Mouse (Mus musculus): ENCODE measurements around the gene Cyfip1.
A peak's percentile ranks its signal among the peaks of the same experiment; 100 is the strongest.
"Not testable (repeated sequence)": the region's sequence is repeated elsewhere in the genome, so short reads cannot be mapped to it uniquely, and the experiment has no call there.

Gene Cyfip1

DNA sequence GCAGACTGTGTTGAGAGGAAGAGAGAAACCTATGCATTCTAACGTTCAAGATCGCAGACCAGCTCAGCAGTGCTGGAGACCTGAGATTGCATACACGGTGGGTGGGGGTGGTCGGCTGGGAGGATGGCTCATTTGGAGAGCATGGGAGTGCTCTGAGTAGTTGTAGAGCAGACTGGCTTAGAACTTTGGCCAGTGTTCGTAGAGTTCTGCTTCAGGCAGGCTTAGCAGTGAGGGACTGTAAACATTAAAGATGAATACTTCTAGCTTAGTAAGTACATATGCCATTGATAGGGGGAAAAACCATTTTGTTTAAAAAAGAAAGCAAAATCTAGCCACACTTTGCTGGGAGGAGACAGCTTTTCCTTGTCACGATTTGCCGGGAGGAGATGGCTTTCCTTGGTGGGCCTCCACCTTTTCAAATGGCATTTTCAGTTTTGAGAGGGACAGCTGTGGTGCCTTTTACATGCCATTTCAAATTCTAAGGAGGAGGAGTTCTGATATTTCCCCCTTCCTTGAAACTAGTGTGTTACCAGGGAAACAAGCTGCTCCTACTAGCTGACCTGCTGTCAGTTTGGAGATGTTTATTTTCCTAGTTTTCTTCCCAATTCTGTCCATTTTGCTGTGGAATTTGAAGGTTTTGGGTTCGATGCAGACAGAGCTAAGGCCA lies 24.3 kb downstream of the Cyfip1 start:
- no peak for DNase-seq

DNA sequence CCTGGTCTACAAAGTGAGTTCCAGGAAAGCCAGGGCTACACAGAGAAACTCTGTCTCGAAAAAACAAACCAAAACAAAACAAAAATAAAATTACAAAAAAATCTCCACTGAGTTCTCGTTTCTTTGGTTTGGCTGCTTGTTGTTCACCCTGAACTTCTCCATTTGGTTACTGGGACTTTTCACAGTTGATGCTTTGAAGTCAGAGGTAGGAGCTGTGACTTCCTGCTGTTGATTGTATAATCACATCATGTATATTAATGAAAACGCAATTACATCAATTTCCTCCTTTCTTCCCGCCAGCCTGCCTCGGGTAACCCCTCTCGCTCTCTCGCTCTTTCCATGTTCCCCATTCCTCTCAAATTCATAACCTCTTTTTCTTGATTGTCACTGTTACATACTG lies 26.7 kb downstream of the Cyfip1 start:
- DNase-seq: no peak

DNA sequence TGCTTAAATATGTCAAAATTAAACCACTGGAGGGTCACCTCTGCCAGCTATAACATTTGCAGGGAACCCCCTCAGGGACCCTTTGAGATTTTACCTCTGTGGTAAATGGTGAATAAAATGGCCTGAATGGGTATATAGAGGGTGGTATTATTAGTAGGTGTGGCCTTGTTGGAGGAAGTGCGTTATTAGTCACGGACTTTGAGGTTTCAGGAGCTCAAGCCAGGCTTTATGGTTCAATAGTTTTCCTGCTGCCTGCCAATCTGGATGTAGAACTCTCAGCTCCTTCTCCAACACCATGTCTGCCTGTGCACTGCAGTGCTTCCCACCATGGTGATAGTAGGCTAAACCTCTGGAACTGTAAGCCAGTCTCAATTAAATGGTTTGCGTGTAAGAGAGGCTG lies 27.7 kb downstream of the Cyfip1 start:
- no peak for DNase-seq

DNA sequence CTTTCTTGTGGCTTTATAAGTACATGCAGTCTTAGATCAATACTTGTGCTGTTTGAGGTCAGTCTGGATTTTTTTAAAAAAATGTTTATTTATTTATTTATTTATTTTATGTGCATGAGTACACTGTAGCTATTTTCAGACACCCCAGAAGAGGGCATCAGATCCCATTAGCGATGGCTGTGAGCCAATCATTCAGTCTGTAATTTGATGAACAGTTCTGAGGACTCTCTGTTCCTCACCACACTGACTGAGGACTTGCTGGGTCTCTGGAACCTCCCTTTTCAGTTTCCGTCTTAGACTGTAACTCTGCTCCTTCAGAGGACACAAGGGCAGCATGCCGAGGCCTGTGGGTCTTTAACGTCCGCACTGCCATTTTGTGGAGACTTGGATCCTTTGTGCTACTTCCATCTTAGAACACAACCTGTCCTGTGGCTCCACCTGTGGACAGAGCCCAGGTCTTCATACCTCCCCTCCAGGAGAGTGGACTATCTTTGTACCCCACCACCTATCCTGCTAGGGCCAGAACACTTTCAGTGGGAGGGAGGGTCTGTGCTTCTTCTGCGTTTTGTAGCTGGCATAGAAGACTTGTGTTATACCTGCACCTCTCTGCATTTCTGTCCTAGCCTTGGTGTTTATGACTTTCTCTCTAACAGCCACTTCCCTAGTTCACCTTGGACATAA lies 28.9 kb downstream of the Cyfip1 start:
- no peak for DNase-seq

DNA sequence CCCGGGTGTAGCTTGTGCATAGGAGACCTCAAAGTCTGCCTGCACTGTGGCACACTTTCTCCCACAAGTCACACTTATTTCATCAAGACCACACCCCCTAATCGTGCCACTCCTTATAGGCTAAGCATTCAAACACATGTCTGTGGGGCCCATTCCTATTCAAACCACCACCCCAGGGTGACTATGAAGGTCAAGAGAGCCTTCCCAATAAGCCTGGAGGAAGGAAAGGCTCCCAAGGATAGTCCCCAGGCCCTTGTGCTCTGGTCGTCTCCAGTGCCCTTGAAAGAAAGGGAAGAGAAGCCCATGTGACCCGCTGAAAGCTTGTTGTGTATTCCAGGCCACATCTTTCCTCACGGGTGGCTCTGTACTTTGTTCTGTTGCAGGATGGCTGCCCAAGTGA lies 29.9 kb downstream of the Cyfip1 start:
- no peak for DNase-seq

DNA sequence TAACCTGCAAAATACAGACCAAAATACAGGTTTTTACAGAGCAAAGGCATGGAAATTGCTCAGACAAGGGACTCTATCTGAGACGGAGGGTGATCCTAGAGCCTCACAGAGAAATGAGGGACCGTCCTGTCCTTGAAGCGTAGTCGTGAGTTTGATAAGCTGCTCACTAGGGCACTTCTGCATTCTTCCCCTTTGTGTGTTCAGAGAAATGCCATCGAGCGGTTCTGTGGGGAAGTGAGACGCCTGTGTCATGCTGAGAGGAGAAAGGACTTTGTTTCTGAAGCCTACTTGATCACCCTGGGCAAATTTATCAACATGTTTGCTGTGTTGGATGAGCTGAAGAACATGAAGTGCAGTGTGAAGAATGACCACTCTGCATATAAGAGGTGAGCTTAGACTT lies 33.2 kb downstream of the Cyfip1 start:
- DNase-seq: no peak

DNA sequence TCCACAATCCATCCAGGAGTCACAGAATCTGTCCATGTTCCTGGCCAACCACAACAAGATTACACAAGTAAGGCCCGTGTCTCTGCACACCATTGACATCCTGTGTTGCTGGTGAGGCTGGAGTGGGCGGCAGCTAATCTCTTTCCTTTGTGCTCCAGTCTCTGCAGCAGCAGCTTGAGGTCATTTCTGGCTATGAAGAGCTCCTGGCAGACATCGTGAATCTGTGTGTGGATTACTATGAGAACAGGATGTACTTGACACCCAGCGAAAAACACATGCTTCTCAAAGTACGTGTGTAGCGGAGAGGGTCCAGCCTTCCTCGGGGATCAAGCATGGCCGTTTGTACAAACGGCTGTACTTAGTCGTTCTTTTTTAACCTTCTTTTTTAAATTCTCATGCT lies 36.2 kb downstream of the Cyfip1 start:
- peak; percentile 23 to 48 for DNase-seq

DNA sequence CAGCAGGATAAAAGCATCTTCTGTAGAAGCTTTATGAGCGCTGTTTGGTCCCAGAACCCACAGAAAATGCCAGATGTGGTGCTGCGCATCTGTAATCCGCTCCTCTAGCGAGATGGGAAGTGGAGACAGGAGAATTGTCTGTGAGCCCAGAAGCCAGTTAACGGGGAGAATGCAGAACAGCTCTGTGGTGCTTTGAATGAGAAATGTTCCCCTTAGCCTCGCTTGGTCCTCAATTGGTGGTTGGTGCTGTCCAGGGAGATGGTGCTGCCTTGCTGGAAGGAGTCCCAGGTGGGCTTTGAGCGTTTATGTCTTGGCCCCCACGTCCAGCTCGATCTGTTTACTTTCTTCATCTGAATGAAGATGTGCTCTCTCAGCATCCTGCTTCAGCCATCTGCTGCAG lies 39.3 kb downstream of the Cyfip1 start:
- DNase-seq: no peak

DNA sequence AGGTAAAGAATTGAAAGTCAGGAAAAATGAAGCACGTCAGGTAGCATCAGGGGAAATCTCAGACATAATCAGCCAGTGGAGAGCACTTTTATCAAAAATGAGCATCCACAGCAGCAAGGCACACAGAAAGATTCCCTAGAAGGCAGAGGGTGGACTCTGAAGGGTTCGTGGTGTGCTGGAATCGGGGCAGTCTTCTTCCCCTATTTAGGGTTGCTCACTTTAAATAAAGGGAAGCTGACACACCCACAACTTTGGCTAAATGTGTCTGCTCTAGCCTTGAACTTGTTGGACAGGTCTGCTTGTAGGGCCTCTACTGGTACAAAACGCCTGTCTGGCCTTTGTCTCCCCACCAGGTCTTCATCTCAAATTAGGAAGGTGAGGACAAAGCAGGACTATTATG lies 47.1 kb downstream of the Cyfip1 start:
- DNase-seq: no peak

DNA sequence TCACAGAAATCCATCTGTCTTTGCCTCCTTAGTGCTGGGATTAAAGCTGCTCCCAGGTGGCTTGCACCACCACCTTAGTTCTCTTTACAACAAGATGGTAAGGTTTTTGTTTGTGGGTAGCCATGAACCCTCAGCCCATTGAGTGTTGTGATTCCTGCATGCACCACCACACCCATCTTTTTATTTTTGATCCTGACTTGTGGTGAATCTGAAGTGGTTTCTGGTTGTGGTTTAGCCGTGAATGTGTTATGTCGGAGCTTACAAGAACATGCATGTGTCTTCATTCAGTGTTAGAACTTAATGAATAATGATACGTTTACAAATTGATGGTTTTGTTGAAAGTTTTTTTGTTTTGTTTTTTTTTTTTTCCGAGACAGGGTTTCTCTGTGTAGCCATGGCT lies 48.5 kb downstream of the Cyfip1 start:
- no peak for DNase-seq

DNA sequence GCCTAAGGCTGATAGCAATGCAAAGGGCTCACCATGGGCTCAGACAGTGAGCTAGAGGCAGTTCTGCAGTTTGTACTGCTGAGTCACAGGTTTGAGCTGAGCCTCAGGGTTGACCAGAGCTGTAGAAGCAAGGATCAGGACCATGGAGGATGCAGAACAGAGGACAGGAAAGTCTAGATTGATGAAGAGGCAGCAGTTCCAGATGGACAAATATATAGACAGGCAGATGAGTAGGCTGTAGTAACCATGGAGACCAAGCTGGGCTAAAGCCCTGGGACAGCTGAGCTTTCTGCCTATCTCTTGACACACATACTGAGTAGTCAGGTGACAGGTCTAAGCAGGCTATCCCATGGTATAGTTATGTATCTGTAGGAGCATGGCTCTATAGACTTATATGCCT lies 49.2 kb downstream of the Cyfip1 start:
- DNase-seq: no peak

DNA sequence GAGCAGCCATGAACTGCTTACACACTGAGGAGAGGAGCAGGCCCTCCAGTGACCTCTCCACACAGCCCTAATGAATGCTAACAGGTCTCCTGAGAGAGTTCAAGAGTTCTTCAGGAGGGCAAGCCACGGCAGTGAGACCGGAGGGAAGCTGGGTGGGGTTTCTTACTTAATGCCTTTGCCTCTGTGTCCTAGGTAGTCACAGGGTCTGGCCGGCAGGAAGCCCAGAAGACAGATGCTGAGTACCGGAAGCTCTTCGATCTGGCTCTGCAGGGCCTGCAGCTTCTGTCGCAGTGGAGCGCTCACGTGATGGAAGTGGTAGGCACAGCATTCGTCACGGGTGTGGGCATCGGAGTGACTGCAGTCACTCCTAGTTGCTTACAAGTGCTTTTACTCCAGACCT lies 50.3 kb downstream of the Cyfip1 start:
- peak; percentile 52 to 68 for DNase-seq

DNA sequence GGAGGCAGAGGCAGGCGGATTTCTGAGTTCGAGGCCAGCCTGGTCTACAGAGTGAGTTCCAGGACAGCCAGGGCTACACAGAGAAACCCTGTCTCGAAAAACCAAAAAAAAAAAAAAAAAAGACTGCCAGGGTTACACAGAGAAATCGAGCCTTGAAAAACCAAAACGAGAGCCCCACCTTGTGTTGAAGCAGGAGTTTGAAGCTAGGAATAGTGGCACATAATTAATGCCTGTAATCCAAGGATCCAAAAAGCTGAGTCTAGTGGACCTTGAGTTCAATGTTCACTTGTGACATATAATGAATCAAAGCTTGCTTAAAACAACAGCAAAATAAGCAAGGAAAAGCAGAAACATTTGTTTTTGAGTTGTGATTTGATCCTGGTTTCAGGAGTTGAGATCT lies 62.2 kb downstream of the Cyfip1 start:
- no peak for DNase-seq

DNA sequence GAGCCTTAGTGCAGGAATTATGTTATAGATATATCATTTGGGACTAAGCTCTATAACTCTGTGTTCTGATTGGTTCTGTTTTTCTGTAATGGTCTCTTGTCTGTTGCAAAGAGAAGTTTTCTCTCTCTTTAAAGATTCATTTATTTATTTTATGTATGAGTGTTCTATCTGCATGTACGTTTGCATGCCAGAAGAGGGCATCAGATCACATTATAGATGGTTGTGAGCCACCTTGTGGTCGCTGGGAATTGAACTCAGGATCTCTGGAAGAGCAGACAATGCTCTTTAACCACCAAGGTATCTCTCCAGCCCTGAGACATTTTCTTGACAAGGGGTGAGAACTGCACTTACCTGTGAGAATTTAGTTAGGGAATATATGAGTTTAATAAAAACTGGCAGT lies 63.9 kb downstream of the Cyfip1 start:
- no peak for DNase-seq

DNA sequence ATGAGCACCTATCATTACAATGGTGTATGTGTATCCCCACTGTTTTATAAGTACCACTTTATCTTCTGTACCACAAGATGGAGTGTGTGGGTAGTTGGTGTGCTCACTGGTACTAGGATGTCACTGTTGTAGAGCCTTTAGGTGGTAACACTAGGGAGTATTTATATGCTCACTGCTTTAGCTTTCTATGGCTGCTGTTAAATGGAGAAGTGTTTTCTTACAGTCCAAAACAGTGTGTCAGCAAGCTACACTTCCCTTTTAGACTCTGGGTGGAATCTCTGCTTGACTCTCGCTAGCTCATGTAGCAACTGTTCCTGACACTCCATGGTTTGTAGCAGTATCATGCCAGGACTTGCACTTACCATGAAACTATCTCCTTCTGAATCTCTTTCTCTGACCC lies 68.0 kb downstream of the Cyfip1 start:
- DNase-seq: no peak

DNA sequence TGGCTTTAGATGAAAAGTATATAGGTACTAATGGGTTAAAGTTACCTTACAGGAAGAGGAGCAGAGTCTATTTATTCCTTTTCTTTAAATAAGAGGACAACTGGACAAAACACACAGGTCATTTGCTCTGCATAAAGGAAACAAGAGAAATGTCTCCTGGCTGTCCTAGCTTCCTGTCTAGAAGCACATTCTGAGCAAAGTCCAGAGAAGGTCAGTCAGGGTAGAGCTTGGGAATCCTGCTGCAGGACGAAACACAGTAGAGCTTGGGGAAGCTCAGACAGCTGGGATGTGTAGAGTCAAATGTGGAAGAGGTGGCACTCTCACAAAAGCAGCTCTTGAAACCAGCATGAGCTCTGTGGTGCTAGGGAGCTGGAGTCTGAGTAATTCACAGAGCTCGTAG lies 68.8 kb downstream of the Cyfip1 start:
- no peak for DNase-seq

DNA sequence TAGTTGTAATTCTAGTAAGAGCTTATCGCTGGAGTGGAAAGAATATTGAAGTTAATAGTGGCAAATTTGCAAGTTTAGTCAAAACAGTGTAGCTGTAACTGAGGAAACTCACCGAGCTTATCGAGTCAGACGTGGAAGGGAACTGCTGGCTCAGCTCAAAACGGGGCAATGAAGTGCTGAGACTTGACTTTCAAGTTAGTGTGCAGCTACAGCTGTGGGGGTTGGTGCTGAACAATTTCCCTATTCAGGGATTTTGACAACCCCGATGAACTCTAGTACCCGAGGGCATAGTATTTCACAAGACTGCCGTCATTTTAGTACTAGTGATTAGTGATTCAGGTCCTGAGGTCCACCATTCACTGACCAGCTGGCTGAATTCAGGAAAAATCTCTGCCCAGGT lies 69.8 kb downstream of the Cyfip1 start:
- DNase-seq: peak in 1 of 2 experiments; percentile 10

DNA sequence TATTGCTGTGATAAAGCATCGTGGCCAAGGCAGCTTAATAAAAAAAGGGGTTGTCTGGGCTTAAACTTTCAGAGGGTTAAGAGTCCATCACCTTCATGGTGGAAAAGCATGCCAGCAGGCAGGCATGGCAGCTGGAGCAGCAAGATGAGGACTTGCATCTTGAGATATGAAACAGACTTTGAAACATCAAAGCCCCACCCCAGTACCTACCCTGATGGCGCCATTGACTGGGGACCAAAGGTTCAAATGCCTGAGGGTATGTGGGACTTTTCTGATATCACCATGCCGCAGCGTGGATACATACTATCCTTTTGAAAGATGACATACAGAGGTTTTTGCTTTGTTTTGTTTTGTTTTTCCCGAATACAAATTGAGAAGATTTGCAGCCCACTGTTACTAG lies 70.6 kb downstream of the Cyfip1 start:
- no peak for DNase-seq

DNA sequence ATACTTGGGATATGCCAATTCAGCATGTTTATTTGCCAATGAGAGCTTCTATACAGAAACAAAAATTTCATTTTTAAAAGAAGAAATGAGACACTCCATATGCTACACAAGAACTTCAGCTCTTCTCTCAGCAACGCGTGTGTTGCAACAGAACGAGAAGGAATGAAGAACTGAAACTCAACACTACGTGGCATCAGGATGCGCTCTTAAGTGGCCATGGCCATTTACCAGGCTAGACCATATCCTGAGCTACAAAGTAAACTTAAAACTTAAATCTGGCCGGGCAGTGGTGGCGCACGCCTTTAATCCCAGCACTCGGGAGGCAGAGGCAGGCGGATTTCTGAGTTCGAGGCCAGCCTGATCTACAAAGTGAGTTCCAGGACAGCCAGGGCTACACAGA lies 76.8 kb downstream of the Cyfip1 start:
- DNase-seq: not testable (repeated sequence)

DNA sequence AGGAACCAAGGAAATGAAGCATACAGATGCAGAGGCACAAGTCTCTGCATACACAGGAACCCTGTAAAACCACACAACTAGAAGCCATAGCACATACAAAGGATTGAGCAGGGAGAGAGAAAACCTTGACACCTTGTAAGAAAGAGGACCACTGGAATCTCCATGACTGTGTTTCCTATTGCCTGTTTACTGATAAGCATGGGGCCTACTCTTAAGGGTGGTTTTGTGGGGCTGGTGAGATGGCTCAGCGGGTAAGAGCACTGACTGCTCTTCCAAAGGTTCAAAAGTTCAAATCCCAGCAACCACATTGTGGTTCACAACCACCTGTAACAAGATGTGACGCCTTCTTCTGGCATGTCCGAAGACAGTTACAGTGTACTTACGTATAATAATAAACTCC lies 85.7 kb downstream of the Cyfip1 start:
- DNase-seq: no peak

DNA sequence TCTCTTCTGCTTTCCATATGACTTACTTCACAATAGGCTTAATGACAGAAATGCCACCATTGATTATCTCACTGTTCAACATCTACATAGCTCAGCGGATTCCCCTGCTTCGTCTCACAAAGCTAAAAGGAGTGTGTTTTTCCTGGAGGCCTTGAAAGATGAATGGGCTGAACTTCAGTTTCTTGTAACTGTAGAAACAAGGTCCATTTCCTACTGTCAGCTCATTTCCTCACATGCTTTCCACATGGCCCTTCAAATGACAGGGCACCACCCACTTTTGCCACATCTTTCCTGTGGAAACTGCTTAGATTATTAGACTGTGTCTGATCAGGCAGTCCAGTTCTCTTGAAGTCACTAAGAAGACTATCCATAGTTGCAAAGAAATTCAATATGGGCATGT lies 87.1 kb downstream of the Cyfip1 start:
- DNase-seq: no peak

DNA sequence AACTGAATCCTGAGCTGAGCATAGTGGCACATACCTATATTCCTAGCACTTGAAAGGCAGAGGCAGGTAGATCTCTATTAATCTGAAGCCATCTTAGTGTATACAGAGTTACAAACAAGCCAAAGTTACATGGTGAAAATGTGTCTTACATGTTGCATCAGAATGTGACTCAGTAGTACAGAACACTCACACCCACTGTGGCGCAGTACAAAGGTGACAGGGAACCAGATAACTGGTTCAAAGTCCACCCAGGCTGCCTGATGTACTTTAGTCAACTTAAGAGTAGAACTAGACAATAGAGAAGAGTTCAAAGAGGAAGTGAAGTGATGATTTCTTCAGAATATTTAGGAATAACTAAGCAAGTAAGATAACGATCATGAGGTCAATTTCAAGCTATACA lies 93.5 kb downstream of the Cyfip1 start:
- no peak for DNase-seq

DNA sequence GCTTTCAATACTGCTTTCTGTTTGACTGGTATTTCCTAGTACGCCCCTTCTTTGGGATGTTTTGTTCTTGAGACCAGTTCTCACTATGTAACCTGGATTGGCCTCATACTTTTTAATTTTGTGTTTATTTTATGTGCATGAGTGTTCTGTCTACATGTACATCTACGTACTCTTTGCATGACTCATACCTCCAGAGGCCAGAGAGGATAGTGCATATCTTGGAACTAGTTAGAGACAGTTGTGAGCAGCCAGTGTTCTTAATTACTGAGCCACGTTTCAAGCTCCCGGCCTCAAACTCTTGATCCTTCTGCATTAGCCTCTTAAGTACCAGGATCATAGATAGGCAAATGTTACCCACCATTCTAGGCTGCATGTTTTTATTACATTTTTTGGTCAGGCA lies 96.8 kb downstream of the Cyfip1 start:
- no peak for DNase-seq

DNA sequence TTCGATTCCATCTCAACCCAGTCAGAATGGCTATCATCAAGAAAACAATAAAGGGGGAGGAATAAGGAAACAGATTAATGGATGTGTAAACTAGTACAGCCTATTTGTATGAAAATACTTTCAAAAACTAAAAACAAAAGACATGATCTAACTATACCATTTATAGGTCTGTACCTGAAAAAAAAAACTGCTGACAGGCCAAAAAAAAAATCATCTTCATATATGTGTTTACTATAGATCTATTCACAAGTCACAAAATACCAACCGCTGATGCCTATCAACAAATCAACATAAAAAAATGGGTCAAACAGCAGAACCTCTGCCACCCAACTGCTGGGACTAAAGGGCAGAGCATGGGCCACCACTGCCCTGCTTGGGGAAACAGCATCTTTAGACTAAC lies 114.5 kb downstream of the Cyfip1 start:
- DNase-seq: no peak

DNA sequence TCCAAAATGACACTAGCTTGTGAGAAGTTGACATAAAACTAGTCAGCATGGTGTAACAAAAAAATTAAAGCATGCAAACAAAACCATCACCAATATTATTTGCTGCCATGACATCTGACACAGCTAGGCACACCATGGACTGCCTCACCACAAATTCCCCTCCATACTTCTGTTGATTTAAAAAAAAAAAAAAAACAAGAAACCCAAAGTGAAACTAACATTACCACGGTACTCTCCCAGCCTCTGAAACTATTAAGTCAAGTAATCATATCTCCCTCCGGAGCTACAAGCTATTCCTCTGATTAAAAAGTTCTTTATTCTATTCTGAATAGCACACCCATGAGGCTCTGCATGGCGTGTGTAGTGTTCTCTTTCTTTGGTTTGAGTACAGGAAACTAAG lies 115.6 kb downstream of the Cyfip1 start:
- no peak for DNase-seq

Measured in lung, adult 18-20 months (tissue).